Mouse (Mus musculus) layer of hippocampus, adult 18-20 months (tissue): ENCODE data around the gene 1110059E24Rik. TPM values are rescaled to one million over a fixed set of nuclear protein-coding genes. Genes with fewer than 3 reads are reported as not detected.
"Not testable (repeated sequence)": the region's sequence is repeated elsewhere in the genome, so short reads cannot be mapped to it uniquely, and the experiment has no call there.

ENCODE experiments used
- DNase-seq, 2 experiments: peaks; one replicate each; pipeline ENCODE4 v3.0.0; 2022; ENCODE audit warnings: low spot score in 2 of 2
- long read RNA-seq: library from polyadenylated mRNA; stranded (forward); transcript quantifications from one replicate; pipeline ENCODE4 v2.0.0, GENCODE M21; 2021
- total RNA-seq, 2 experiments: library from RNA; stranded (reverse); gene quantifications; 2 replicates each; pipeline ENCODE4 v1.2.3; 2021

Gene 1110059E24Rik
- 10 to 100 TPM; 23.2 to 29.0 TPM for total RNA-seq
- long read RNA-seq, transcript 1110059E24Rik-201 (4 exons, 1,614 nt): major isoform, 13 of 18 reads
- long read RNA-seq, partial matches to known transcripts: 0 of 18 reads
- long read RNA-seq, other reads (novel, unspliced or antisense): 0 of 18 reads

- peak; percentile 94 to 97 for DNase-seq
Measured at GRCm38 (mm10) chr19:21652285-21653171, at the start of gene 1110059E24Rik. TSS of gene 1110059E24Rik (minus strand) at chr19:21652976.

- DNase-seq: no peak
Measured at GRCm38 (mm10) chr19:21680986-21681385, 28.2 kb upstream of the 1110059E24Rik start.

DNA sequence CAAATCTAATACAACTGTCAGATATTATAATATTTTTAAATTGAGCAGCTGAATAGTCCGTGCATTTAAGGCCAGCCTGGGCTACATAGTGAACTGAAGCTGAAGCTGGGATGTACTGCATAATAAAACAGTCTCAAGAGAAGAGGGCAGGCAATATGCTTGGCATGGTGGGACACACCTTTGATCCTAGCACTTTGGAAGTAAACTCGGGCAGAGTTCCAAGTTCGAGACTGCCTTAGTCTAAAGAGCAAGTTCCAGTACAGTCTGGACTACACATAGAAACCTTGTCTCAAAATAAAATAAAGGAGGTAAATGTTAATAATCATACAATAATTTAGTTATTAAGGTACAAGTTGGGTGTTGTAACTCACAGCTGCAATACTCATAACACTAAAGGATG lies 27.3 kb upstream of the 1110059E24Rik start:
- no peak for DNase-seq

DNA sequence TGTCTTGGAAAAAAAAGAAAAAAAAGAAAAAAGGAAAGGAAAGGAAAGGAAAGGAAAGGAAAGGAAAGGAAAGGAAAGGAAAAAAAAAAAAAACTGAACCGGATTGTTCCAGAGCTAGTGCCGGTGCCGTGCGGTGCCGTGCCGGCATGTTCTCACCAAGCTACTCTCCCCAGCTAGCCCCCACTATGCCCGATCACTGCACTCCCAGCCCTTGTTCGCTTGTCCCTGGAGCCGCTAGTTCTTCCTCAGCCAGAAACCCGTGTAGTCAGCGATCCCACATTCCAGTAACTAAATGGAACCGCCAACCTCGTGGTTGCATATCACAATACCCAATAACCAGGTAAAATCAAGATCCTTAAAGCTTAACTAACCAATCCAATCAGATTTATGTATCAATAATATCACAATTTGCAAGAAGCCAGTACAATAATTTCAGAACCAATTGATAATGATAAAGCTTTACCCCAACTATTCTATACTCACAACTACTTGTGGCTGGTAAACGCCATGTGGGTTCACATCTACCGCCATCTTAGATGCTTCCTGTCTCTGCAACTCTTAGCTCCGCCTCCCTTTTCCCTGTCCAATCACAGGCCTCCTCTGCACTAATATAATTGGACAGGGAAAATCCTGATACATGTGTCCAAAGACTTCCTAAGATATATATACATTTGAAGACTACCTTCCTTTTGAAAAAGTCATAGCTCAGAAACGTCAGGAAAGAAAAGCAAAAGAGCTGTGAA lies 21.7 kb upstream of the 1110059E24Rik start:
- DNase-seq: no peak

DNA sequence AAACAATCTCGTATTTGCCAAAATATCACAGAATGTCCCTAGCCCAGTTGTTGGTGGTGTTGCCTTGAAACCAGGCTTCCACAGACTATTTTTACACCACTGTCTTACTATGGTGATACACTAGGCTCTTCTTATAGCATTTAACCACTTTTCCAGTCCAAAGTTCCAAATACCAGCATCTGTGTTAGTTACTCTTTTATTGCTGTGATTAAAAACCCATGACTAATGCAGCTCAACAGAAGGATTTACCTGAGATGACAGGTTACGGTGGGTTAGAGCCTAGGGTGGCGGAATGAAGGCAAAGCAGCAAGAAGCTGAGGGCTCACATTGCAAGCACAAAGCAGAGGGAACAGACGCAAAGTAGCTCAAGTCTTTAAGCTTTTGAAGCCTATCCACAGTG lies 16.9 kb upstream of the 1110059E24Rik start:
- DNase-seq: no peak

DNA sequence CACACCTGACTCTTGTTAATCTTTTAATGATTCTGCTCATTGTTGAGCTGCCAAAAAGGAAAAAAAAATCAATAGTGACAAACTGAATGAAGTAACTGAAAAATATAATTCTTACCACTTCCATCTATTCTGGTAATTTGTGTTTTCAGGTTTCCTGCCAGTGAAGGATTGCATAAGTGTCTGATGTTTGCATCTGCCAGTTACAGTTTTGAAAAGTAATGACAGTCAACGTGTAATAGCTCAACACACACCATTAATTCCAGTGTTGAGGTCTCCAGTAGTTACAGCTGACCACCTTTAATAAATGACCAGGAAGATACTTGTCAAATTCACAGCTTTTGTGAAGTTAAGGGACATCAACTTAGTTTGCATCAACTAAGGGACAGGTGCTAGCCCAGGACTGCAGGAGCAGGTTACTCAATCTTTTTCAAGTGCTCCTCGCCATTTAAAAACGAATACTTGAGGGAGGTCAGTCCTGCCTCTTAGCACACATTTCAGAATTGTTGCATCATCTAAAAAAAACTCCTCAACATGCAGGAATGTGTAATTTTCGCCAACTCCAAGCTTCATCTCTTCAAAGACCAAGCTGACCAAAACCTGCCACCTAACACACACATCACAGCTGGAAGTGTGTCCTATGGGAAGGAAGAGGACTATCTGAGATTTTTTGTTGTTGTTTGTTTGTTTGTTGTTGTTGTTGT lies 11.1 kb upstream of the 1110059E24Rik start:
- DNase-seq: no peak

DNA sequence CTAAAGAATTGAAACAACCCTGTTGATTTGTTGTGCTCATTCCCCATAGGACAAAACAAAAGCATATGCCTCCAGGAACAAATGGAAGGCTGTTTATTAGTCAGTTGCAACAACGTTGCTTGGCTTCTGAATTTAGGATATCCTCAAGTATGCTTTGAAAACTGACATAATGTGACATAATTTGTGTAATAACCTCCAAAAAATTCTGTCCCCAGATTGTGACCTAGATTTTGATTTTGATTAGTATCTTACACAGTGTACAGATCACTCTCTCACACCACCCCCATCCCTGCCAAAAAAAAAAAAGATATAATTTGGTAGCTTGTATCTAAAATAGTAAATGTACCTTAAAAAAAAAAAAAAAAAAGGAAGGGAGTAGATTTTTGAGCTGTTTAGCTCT lies 8.0 kb upstream of the 1110059E24Rik start:
- no peak for DNase-seq

- no peak for DNase-seq
Measured at GRCm38 (mm10) chr19:21654788-21655187, 2.0 kb upstream of the 1110059E24Rik start.

DNA sequence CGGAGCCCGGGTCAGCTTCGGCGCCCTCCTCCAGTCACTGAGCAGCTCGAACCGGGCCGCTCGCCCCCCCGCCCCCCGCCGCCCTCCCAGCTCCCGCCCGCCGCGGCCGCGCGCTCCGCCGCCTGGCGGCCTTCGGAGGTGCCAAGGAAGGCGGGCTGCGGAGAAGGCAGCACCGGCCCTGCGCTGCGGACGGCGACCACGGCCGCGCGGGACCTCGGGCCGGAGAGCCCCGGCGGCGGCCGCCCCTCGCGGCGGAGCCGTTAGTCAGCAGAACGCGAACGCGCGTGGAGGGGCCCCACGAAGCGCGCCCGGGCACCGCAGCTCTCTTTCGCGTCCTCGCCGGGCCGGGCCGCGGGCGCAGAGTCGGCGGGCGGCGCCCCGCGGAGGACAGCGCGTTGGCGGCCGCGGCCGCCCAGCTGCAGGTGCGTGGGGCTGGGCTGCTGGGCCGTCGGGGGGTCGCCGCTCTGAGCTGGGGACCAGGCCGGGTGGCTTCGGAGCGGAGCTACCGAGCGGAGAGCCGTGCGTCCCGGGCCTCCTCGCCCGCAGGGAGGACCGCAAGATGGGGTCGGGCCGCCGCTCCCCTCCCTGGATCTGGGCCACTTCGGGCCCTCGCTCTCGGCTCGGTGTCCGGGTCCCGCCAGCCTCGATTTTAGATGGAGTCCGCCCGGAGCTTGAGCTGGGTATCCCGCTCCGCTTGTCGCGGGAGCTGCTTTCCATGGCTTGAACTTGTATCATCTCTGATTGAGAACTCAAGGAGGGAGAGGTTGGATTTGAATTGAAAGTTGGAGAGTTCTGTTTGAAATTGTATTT lies 601 bp upstream of the 1110059E24Rik start, which contains the start of gene Abhd17b:
TSS of gene Abhd17b (plus strand) at position 14 of the 810 bp plus-strand sequence.
- peak; percentile 13 to 38 for DNase-seq

DNA sequence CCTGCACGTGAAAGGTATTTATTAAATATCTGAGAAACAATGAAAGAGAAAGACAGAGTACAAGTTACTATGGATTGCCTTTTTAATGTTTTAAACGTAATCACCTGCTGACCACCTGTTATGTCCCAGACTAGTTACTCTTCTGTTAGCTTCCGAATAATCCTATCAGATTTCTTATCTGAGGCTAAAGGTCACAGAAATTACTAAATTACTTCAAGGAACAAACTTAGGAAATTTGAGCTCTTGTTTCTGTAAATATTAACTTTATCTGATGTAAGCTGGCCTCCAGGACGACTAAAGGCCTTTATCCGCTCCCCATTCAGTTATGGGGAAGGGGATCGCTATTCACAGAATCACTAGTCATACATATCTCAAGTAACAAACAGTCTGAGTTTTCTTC lies 1.1 kb downstream of the 1110059E24Rik start:
- no peak for DNase-seq

- no peak for DNase-seq
Measured at GRCm38 (mm10) chr19:21646142-21646541, 6.6 kb downstream of the 1110059E24Rik start.

- DNase-seq: no peak
Measured at GRCm38 (mm10) chr19:21645301-21645700, 7.5 kb downstream of the 1110059E24Rik start.

GRCm38 (mm10) chr19:21643935-21644334 lies 8.8 kb downstream of the 1110059E24Rik start:
- no peak for DNase-seq

DNA sequence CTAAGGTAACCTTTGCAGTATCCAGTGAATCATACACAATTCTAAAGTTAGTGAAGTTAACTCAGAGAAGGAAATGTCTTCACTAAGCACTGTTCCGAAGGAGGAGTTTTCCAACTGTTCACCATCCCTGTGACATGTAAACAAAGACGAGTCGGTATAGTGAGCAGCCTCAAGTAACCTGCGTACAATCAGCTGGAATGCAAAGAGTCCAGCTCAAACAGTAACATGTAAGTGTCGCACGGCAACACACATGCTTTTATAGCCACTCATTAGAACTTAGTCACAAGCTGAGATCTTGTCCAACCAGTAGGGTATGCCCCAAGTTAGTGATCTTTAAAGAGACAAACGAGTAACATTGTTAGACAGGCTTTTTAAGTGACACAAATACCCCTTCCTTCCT lies 15.1 kb downstream of the 1110059E24Rik start:
- DNase-seq: no peak

DNA sequence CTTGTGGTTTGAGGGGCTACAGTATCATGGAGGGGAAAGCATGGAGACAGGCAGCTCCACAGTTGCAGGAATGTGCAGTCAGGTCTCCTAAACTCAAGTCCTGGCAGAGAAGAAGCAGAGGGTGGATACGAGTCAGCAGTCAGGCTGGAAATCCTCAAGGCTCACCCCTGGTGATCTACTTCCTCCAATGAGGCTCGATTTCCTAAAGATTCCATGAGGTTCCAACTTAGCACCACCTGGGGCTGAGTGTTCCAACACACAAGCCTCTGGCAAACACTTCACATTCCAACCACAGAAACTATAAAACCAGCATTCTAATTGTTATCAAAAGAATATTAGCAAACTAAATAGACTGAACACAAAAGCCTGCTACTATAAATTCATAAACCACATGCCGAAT lies 15.9 kb downstream of the 1110059E24Rik start:
- no peak for DNase-seq

GRCm38 (mm10) chr19:21635406-21635805 lies 17.4 kb downstream of the 1110059E24Rik start:
- no peak for DNase-seq

DNA sequence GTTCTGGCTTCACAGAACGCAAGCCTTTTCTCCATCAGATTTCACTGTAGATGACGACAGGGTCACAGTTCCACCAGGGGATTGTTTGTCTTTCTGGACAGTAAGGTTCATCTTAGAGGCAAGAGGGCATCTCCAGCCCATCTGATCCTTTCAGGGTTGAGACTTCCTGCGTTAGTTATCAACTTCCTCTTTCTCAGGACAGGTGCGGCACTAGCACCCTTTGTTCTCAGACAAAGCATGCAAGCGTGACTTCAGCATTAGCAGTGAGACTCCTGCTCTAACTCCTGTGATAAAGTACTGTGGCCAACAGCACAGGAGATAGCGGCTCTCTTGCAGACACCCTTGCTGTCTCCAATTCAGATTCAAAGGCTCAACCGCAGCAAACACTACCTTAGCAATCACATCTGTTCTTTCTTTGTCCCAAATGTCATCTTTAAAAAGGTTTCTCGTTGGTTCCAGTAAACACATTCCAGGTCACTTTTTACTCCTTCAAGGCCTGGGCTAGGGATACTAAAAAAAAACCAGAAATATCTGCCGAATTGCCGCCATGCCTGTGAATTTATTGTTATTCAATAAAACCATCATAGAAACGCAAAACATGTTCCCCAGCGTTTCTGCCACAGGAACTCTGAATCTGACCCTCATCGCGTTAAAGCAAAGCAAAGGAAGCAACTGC lies 22.0 kb downstream of the 1110059E24Rik start:
- DNase-seq: no peak

DNA sequence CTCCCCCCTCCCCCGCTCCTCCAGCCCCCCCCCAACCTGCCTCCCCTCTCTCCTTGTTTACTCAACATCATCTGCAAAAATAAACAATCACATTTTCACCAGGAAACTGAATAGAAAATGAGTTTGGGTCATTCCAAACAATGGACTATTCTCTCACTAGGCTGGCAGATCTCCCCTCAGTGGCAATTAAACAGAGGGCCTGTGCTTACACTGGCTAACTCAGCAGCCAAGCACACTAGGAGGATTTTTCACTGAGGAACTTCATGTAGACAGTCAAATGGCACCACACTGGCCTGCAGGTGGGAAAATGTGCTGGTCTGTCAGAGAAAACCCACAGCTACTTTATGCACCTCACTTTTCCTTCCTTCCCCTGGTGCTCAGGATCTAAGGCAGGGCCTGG lies 23.3 kb downstream of the 1110059E24Rik start:
- DNase-seq: peak in 1 of 2 experiments; percentile 30

DNA sequence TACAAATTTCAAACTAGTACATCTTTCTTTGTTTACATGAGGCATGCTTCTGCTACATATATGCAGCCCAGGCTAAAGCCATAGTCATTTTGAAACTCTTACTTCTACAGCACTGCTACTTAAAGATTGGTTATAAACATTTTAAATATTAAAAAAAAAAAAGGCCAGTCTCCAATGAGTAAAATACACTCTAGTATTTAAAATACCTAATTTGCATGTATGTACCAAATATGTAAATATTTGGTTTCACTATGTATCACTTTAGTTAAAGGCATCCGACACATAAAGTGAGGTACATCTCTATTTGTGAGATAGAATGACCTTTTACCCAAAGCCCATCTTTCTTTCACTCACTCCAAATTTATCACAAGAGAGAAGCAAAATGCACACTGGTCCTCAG lies 23.7 kb downstream of the 1110059E24Rik start:
- DNase-seq: no peak

DNA sequence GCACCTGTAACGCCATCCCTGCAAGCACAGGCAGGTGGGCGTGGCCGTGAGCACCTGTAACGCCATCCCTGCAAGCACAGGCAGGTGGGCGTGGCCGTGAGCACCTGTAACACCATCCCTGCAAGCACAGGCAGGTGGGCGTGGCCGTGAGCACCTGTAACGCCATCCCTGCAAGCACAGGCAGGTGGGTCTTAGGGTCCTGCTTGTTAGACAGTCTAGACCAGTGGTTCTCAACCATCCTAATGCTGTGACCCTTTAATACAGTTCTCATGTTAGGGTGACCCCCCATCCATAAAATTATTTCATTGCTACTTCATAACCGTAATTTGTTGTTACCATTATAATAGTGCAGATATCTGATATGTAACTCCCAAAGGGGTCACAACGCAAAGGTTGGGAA lies 24.3 kb downstream of the 1110059E24Rik start:
- DNase-seq: not testable (repeated sequence)
